Mouse (Mus musculus) lung, postnatal 0 days (tissue): Measurements from ENCODE around the gene Gramd1a.

Experiments
- CTCF ChIP-seq: IDR thresholded peaks from 2 replicates; pipeline ENCODE4 v1.5.1; 2016; ENCODE audit warnings: antibody characterized with exemption, mild to moderate bottlenecking
- EP300 ChIP-seq: IDR thresholded peaks from 2 replicates; pipeline ENCODE4 v1.6.1; 2016; ENCODE audit warnings: antibody characterized with exemption, mild to moderate bottlenecking, control low read depth

DNA sequence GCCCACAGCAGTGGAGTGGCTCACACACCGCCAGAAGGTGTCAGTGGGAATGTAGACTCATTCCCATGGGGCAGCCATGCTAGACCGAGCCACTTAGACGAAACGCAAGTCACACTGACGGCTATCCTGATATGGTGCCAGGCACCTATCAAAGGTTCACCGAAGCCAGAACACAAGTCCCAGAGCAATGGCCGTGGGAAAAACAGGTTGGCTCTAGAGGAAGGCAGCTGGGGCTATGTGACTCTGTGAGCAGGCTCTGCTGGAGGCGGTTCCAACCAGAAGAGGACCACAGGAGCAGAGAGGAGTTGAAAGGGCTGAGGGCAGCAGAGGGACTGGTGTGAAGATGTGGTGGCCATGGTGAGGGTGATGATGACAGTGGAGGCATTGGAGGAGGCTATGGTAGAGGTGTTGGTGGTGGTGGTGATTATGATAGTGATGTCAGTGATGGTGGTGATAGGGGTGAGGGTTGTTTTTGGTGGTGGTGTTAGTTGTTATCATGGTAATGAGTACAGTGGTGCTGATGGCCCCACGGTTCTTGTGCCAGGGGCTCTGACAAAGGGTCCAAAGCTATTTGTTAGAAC lies 69.4 kb downstream of the Gramd1a start:
- TF ChIP-seq CTCF (no peak), EP300 (no peak)
